Mouse (Mus musculus) heart, adult 8-10 months (tissue): ENCODE results near the gene Slc39a5. TPM values are rescaled to one million over a fixed set of nuclear protein-coding genes. Genes with fewer than 3 reads are reported as not detected.

Source experiments
- DNase-seq: peaks from one replicate; pipeline ENCODE4 v3.0.0; 2022; ENCODE audit warnings: low spot score
- microRNA-seq: library from miRNA; unstranded; fragments of <30 nt; microRNA quantifications from one replicate; pipeline ENCODE4 v1.2.0, GENCODE M21; 2022
- total RNA-seq, 4 experiments: library from RNA; stranded (reverse); gene quantifications; 2 replicates each; pipeline ENCODE4 v1.2.4; 2022

Gene Slc39a5
- total RNA-seq, 4 experiments from 2014 or later = not detected

DNA sequence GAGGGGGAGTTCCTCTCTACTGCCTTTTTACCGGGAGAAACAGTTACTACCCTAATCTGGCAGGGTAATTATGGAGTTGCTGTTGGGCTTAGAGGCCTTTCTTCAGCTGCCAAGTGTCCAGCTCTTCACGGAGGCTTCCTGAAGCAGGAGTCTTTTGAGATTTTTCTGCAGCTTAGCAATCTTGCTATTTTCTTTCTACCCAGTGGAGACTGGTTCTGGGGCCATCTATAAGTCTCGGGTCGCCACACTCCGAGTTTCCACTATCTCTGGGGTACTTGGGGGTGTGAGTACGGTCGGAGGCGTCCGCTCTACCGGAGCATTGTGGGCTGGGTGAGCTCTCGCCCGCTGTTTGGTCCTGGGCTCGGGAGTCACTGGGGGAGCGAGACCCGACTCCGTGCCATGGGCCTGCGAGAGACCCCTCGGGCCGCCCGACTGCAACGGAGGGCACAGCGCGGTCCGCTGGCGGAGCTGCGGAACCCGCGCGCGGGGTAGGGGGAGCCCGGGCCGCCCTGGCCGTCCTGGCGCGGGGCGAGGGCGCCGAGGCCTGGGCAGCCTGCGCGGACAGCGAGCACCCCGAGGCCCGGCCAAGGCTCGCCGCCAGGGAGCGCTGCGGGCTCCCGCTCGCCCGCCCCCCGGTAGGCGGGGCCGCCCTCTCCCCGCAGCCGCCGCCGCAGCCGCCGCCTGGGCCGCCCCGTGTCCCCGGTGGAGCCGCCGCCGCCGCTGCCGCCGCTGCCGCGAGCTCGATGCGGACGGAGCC is 24.4 kb downstream of the Slc39a5 start, which contains the start of gene Ankrd52:
Ankrd52 (plus strand) TSS at position 661 of the 757 bp plus-strand sequence.
- peak; percentile 68 for DNase-seq

DNA sequence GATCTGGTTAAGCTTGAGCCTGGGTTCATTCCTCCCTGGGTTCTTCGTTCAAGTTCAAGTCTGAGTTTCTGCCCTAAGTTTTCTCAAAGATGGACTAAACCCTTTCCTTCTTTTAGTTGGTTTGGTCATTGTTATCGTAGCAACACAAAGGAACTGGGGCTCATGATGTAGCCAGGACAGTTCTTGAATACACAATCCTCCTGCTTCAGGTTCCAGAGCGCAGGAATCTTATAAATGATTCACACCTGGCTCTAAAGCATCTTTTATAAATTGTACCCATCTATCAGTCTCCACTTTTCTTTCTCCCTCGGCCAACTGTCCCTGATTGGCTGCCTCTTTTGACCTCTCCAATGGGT is 25.0 kb downstream of the Slc39a5 start:
- DNase-seq = no peak

DNA sequence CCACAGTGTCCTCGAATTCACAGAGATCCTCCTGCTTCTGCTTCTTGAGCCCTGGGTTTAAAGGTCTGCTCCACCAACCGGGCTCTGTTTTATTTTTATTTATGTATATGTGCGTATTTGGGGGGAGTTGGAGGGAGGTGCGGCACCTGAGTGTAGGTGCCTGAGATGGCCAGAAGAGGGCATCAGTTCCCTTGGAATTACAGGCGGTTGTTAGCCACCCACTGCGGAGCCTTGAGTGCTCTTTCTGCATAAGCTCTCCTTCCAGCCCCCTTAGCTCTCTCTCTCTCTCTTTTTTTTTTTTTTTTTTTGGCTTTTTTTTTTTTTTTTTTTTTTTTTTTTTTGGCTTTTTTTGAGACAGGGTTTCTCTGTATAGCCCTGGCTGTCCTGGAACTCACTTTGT is 26.6 kb downstream of the Slc39a5 start:
- DNase-seq = no peak

DNA sequence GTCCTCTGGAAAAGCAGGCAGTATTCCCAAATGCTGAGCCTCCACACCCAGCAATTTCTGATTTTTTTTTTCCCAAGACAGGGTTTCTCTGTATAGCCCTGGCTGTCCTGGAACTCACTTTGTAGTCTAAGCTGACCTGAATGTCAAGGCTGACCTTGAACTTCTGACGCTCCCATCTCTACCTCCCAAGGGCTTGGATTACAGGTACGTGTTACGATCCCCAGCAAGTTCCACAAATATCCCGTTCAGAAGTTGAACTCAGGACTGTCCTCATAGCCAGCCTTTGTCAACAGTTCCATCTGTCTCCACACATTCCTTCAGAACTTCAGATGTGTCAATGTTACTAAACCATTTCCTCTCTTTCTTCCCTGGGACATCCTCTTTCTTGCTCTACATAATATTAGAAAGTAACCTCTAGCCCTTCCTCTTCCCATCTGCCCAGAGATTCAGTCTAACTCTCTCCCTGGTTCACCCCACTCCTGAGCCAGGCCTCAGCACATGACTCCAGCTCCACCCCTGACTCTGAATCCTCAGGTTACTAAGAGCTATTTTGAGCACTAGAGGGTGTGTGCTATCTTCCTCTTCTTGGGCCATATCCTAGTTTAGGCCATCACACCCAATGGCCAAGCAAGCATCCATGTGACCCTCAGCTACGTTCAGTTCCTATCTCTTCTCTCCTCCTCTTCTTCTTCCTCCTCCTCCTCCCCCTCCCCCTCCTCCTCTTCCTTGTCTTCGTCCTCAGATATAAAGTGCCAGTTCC is 27.9 kb downstream of the Slc39a5 start:
- peak; percentile 69 for DNase-seq

DNA sequence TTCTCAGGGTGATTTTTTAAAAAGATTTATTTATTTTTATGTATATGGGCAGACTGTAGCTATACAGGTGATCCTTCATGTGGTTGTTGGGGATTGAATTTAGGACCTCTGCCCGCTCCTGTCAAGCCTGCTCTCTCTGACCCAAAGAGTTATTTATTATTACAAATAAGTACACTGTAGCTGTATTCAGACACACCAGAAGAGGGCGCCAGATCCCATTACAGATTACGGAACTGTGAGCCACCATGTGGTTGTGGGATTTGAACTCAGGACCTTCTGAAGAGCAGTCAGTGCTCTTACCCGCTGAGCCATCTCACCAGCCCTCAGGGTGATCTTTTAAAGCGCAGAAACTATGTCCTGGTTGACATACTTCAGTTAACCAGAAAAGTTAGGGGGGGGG is 28.9 kb downstream of the Slc39a5 start:
- no peak for DNase-seq

- no peak for DNase-seq
Observed at GRCm38 (mm10) chr10:128370601-128371000, 30.4 kb downstream of the Slc39a5 start.

DNA sequence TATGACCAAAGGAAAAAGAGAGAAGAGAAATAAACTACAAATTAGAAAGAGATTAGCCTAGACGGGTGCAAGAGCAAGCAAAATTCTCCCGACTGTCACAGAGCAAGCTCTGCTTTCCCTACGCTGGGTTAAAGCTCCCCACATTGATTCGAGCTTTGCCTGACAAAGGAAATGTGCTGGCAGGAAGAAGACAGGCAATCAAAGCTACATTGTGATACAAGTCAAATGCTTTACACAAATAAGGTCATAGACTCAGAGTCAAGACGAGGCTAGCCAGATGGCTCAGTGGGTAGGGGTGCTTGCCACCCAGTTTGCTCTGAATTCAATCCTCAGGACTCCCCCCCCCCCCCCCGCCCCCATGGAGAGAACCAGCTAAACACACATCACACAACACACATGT is 31.0 kb downstream of the Slc39a5 start:
- no peak for DNase-seq

- no peak for DNase-seq
Observed at GRCm38 (mm10) chr10:128369599-128369998, 31.4 kb downstream of the Slc39a5 start.

DNA sequence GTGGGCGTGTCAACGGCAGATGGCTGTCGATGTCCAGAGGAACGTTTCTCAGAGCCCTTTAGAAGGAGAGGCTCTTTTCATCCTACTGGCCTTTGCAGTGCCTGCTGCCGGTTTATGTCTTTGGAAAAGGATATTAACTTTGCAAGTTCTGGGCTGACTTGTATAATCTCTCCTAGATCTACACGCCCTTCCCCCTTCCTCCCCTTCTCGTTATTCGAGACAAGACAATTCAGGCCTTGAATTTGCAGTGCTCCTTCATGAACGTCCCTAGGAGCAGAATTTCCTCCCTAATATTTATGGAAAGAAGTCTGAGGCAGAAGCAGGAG is 31.8 kb downstream of the Slc39a5 start:
- no peak for DNase-seq

DNA sequence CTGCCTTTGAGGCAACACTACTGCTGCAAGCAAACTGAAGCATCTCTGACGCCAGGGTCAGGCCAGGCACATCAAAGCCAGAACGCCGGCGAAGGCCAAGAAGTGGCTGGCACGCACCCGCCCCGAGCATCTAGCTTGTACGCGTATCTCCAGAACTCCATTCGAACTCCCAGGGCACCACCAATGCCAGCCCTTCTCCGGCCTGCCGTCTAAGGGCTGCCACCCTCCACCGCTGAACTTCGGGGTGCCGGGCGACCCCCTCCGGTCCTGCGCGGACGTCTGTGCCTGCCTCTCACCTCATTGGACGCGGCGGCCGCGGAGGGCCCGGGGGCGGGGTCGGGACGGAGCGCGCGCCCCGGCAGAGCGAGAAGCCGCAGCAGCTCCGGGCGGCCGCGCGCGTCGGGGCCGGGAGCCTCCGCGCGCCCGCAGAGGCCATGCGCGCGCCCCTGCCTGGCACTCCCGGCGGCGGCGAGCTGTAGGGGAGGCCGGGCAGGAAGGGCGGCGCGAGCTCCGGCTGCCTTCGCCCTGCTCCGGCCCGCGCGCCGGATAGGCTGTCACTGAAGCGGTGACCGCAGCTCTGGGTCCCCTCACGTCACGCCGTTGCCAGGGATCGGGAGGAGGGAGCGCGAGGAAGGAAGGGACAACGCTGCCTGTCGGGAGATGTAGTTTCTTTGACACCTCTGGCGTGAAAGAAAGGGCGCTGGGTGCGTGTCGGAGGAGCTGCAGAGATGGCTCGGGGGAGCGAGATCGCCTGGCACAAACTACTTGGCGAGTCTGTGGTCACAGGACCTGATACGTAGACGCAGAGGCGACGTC is 32.4 kb downstream of the Slc39a5 start, which contains the start of gene Coq10a:
Coq10a (minus strand) TSS at position 596 of the 816 bp plus-strand sequence.
- DNase-seq = peak; percentile 93

DNA sequence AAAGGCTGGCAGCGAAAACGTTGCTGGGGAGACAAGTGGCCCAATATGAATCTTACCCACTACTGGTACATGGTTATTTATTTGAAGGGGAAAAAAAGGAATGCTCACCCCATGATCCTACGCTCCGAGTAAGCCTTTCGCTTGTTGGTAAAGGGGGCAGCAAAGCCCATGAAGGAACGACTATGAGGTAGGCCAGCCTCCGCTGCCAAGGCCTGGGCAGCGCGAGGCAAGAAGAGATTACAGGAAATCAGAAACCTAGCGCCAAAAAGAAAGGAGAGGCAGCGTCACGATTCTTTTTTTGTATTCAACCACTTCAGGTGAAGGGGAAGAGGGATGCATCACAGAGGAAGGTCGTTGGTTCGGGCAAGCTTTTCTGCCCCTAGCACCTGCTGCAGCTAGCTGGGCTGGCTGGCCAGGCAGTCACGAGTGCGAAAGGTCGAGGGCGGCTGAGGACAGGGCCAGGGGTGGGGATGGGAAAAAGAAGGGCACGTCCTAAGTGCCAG is 33.1 kb downstream of the Slc39a5 start:
- DNase-seq = peak; percentile 75

GRCm38 (mm10) chr10:128362568-128362967 is 38.5 kb downstream of the Slc39a5 start:
- peak; percentile 49 for DNase-seq

GRCm38 (mm10) chr10:128361836-128362235 is 39.2 kb downstream of the Slc39a5 start:
- no peak for DNase-seq

DNA sequence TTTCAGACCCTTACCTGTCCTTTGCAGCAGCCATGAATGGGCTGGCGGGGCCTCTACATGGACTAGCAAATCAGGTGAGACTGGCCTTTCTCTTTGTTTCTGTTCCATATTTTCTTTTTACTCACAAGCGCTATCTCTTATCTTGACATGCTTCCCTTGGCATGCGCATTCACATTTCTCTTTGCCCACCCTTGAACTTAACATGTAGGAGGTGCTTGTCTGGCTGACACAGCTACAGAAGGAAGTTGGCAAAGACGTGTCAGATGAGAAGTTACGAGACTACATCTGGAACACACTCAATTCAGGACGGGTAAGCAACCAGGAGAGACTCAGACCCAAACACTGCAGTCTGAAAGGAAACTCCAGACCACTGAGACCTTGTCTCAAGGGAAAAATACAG is 41.8 kb downstream of the Slc39a5 start:
- no peak for DNase-seq

GRCm38 (mm10) chr10:128358796-128359195 is 42.2 kb downstream of the Slc39a5 start:
- no peak for DNase-seq

- DNase-seq = no peak
Observed at GRCm38 (mm10) chr10:128347541-128347940, 53.5 kb downstream of the Slc39a5 start.

Small RNA genes lying within 50 kb of the gene (microRNA-seq; reads per million reads assigned to microRNA genes)
- gene Gm25361 (not detected), gene Gm26308 (not detected), gene Mir6914 (1.4 reads per million), gene Mir6915 (not detected)

Other genes starting within 250 kb of the Slc39a5 start
- 100 to 1,000 TPM in 3 of 4 experiments, 10 to 100 TPM in 1; 90.8 to 107 (median 104) TPM for gene Rbms2, start 220.9 kb downstream of the Slc39a5 start, total RNA-seq
- gene Gls2, start 206.8 kb downstream of the Slc39a5 start, total RNA-seq = under 1 TPM; 0.38 to 0.60 (median 0.47) TPM
- gene Spryd4, start 189.4 kb downstream of the Slc39a5 start, total RNA-seq = 10 to 100 TPM; 35.8 to 38.4 (median 37.6) TPM
- not detected for gene Mip, start 175.4 kb downstream of the Slc39a5 start, total RNA-seq
- gene Timeless, start 169.2 kb downstream of the Slc39a5 start, total RNA-seq = 1 to 10 TPM; 6.0 to 8.5 (median 7.7) TPM
- not detected for gene Apon, start 147.1 kb downstream of the Slc39a5 start, total RNA-seq
- not detected for gene Apof, start 132.6 kb downstream of the Slc39a5 start, total RNA-seq
- 1 to 10 TPM; 7.1 to 9.5 (median 8.6) TPM for gene Stat2, start 130.7 kb downstream of the Slc39a5 start, total RNA-seq
- under 1 TPM in 1 of 4 experiments, not detected in 3; 0.38 TPM for gene Il23a, start 102.5 kb downstream of the Slc39a5 start, total RNA-seq
- 1 to 10 TPM; 6.1 to 7.1 (median 6.5) TPM for gene Pan2, start 97.9 kb downstream of the Slc39a5 start, total RNA-seq
- gene Cnpy2, start 78.8 kb downstream of the Slc39a5 start, total RNA-seq = 10 to 100 TPM; 54.6 to 73.4 (median 61.2) TPM
- 1,000 to 10,000 TPM in 3 of 4 experiments, 100 to 1,000 TPM in 1; 991 to 1,066 (median 1,045) TPM for gene Cs, start 63.5 kb downstream of the Slc39a5 start, total RNA-seq
- 100 to 1,000 TPM; 365 to 443 (median 423) TPM for gene Coq10a, start 32.2 kb downstream of the Slc39a5 start, total RNA-seq
- 10 to 100 TPM; 39.8 to 45.9 (median 44.0) TPM for gene Ankrd52, start 24.1 kb downstream of the Slc39a5 start, total RNA-seq
- gene Nabp2, start 10.3 kb upstream of the Slc39a5 start, total RNA-seq = 10 to 100 TPM; 44.8 to 50.8 (median 45.2) TPM
- 10 to 100 TPM; 16.2 to 17.6 (median 16.7) TPM for gene Rnf41, start 10.4 kb upstream of the Slc39a5 start, total RNA-seq
- gene Smarcc2, start 58.0 kb upstream of the Slc39a5 start, total RNA-seq = 10 to 100 TPM; 76.2 to 83.2 (median 79.1) TPM
- gene Myl6, start 92.9 kb upstream of the Slc39a5 start, total RNA-seq = 100 to 1,000 TPM; 202 to 251 (median 236) TPM
- 1 to 10 TPM; 3.2 to 4.1 (median 3.4) TPM for gene Myl6b, start 97.5 kb upstream of the Slc39a5 start, total RNA-seq
- 10 to 100 TPM; 16.5 to 17.5 (median 17.1) TPM for gene Esyt1, start 124.6 kb upstream of the Slc39a5 start, total RNA-seq
- 1 to 10 TPM; 5.7 to 9.9 (median 6.8) TPM for gene Zc3h10, start 146.5 kb upstream of the Slc39a5 start, total RNA-seq
- gene Rpl41, start 148.1 kb upstream of the Slc39a5 start, total RNA-seq = 1,000 to 10,000 TPM; 1,313 to 1,574 (median 1,476) TPM
- gene Pa2g4, start 164.8 kb upstream of the Slc39a5 start, total RNA-seq = 10 to 100 TPM; 35.0 to 47.9 (median 39.4) TPM
- 1 to 10 TPM; 6.9 to 8.5 (median 7.9) TPM for gene Erbb3, start 188.4 kb upstream of the Slc39a5 start, total RNA-seq
- 100 to 1,000 TPM; 142 to 284 (median 234) TPM for gene Rps26, start 225.5 kb upstream of the Slc39a5 start, total RNA-seq
- 1 to 10 TPM in 1 of 4 experiments, under 1 TPM in 3; 0.49 to 2.3 (median 0.55) TPM for gene Ikzf4, start 244.8 kb upstream of the Slc39a5 start, total RNA-seq